Mouse (Mus musculus) G1E (cell line): ENCODE results near the gene Pitx1.

ENCODE experiments used
- CTCF ChIP-seq: IDR thresholded peaks from 2 replicates; pipeline ENCODE4 v1.5.1; 2012; ENCODE audit warnings: low read depth, low read length, inconsistent platforms, mixed read lengths
- GATA1 ChIP-seq: IDR thresholded peaks from 2 replicates; pipeline ENCODE4 v1.6.1; 2012; ENCODE audit warnings: borderline replicate concordance, low read length, inconsistent platforms, mixed read lengths
- POLR2AphosphoS5 ChIP-seq: IDR thresholded peaks from 2 replicates; pipeline ENCODE4 v1.6.1; 2012; ENCODE audit warnings: low read depth, low read length, inconsistent platforms; ENCODE audit not compliant: insufficient replicate concordance

GRCm38 (mm10) chr13:55840223-55840622 is 4.2 kb upstream of the Pitx1 start:
- TF ChIP-seq CTCF = no peak
- TF ChIP-seq POLR2AphosphoS5 = no peak
- TF ChIP-seq GATA1 = no peak
